Mouse (Mus musculus): ENCODE measurements at regions not wholly inside any gene's neighbourhood (a gene's known extent, or its start where the extent isn't known, plus 50 kb on each side); places are given as distances from the start of the nearest gene placed in this dataset.

DNA sequence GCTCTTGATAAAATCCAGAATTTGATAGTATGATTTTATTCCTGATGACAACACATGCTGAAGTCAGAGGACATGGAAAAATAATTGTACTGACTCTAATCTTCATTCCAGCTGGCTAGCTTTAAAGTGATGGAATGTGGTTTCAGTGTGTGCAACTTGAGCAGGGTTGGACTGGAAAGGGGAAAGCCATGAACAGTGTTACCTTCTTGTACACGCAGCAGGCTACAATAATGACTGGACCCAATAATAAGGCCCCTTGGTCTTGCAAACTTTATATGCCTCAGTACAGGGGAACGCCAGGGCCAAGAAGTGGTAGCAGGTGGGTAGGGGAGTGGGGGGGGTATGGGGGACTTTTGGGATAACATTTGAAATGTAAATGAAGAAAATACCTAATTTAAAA lies 90.8 kb upstream of the B430305J03Rik start:
- Histone ChIP-seq H3K9ac (replicated peaks) (no peak overlapping the region), H3K27me3 (no peaks in the 10 kb centered on the region), H3K4me2 (replicated peaks) (no peak overlapping the region), H3K9me3 (no peaks in the 10 kb centered on the region), H3K36me3 (no peaks in the 10 kb centered on the region), H3K27ac (replicated peaks) (no peak overlapping the region), H3K4me1 (no peaks in the 10 kb centered on the region), H3K4me3 (no peak overlapping the region)
- no peak for ATAC-seq (replicated peaks)
- 84% methylated on average over 2 of the region's 2 CpGs for WGBS

DNA sequence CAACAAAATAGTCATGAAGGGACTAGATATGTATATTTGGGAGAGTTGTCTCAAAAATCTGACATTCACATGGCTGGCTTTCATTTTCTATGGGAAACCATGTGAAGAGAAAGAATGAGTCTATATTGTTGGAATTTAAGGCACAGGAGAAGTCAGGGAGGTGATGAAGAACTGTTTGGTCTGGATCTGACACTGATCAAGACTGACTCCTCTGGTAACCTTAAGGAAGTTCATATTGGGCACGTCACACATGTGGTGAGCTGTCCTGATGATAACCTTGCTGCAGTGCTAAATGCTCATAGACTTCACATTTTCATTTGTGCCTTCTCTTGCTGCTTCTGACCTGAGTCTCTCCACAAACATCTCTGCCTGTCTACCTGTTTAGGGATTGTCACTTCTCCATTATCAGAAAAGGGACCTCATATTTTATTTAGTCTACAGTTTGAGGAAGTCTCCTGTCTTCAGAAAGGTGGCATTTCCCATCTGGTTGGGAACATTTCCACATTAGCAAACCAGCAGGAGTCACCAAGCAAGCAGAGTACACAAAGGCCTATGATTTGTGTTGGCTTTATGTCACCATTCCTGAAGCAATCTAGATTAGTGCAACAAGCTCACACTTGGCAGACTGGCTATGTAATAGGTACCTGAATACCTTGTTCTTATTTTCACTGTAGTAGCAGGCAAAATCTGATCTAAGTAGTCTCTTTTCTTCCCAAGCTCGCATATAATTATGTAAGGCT lies 76.4 kb upstream of the B430305J03Rik start:
- 87% methylated on average over 2 of the region's 2 CpGs for WGBS
- H3K9me3 ChIP-seq = no peaks in the 10 kb centered on the region

DNA sequence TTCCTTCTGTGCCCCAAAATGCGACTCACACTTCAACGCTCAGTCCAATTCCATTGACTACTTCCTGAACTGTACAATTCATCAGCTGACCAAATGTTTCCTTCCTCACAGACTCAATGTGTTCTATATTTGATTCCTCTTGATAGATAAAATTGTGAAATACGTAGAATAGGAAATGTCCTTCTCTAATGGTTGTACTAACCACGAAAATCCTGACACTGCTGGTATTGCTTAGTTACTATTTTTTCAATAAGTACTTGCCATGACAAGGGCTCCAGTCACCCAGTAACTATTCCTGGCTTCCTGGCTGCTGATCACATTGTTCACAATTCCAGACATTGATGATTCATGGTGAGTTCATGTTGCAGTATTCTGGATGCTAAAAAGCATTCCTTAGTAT lies 75.7 kb upstream of the B430305J03Rik start:
- H3K9me3 ChIP-seq = no peaks in the 10 kb centered on the region
- H3K9ac ChIP-seq (replicated peaks) = no peak overlapping the region
- no peaks in the 10 kb centered on the region for H3K27me3 ChIP-seq
- no peaks in the 10 kb centered on the region for H3K36me3 ChIP-seq
- no peak overlapping the region for H3K27ac ChIP-seq (replicated peaks)
- ATAC-seq (replicated peaks) = no peak
- H3K4me3 ChIP-seq = no peak overlapping the region
- WGBS = 94% methylated on average over 4 of the region's 4 CpGs
- no peak overlapping the region for H3K4me2 ChIP-seq (replicated peaks)
- H3K4me1 ChIP-seq = no peaks in the 10 kb centered on the region

More for the DNA sequence above, 76.4 kb upstream of the B430305J03Rik start:
- ATAC-seq (replicated peaks) = no peak
- Histone ChIP-seq H3K4me2 (replicated peaks) (no peak overlapping the region), H3K4me3 (no peak overlapping the region), H3K27me3 (no peaks in the 10 kb centered on the region), H3K27ac (replicated peaks) (no peak overlapping the region), H3K4me1 (no peaks in the 10 kb centered on the region), H3K36me3 (no peaks in the 10 kb centered on the region), H3K9ac (replicated peaks) (no peak overlapping the region)

DNA sequence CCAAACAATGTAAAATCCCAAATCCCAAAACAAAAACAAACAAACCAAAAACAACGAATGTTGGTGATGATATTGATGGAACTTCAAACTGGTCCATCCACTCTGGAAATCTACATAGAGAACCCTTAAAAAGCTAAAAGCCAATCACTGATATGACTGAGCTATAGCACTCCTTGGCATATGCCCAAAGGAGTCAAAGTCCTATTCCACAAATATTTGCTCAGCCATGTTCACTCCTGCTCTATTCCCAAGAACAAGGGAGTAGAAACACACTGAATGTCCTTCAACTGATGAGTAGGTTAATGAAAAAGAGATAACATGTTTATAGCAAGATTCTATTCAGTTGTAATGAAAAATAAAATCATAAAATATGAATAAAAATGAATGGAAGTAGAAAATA lies 63.0 kb upstream of the B430305J03Rik start:
- ATAC-seq (replicated peaks) = no peak
- H3K9ac ChIP-seq (replicated peaks) = no peak overlapping the region
- 87% methylated on average over 1 of the region's 1 CpGs for WGBS

DNA sequence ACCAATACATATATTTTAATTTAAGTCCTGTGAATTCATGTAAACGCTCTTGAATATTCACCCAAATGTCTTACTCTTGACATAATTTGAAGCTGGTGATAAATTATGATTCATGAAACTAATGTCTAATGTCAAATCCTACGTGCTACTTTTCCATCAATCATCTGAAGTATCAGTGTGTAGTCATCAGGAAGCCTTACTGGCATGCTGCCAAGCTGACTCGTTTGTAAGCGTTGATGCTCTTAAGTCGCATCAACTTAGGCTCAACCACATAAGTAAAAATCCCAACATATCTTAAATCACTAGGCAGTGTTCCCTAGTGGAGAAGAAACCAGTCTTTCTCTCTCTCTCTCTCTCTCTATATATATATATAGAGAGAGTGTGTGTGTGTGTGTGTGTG lies 58.2 kb upstream of the B430305J03Rik start:
- Histone ChIP-seq H3K9me3 (no peaks in the 10 kb centered on the region), H3K4me3 (no peak overlapping the region)
- no peak; the same call in 1 of the 2 replicates for ATAC-seq (replicated peaks)

More for the DNA sequence above, 63.0 kb upstream of the B430305J03Rik start:
- Histone ChIP-seq H3K36me3 (no peaks in the 10 kb centered on the region), H3K27ac (replicated peaks) (no peak overlapping the region), H3K4me2 (replicated peaks) (no peak overlapping the region), H3K9me3 (no peaks in the 10 kb centered on the region), H3K4me1 (no peaks in the 10 kb centered on the region), H3K27me3 (no peaks in the 10 kb centered on the region), H3K4me3 (no peak overlapping the region)

DNA sequence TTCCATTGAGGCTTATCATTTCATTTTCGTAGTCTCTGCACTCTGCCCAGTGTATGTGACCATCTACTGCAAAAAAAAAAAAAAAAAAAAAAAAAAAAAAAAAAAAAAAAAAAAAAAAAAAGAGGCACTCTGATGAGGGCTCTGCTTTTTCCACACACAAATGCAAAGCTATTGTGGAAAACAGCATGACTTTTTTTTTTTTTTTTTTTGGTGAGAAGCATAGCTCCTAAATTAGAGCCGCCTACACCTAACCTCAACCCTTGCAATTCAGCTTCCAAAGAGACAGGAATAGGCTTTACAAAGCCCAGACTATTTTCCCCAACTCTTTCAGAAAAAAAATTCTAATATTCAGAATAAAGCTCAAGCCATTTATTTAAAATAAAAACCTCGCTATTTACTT lies 54.0 kb upstream of the B430305J03Rik start:
- H3K27me3 ChIP-seq = no peaks in the 10 kb centered on the region
- no peak overlapping the region for H3K4me3 ChIP-seq
- no peaks in the 10 kb centered on the region for H3K9me3 ChIP-seq
- no peaks in the 10 kb centered on the region for H3K4me1 ChIP-seq
- 60% methylated on average over 3 of the region's 3 CpGs for WGBS
- no peaks in the 10 kb centered on the region for H3K36me3 ChIP-seq
- no peak for ATAC-seq (replicated peaks)
- no peak overlapping the region for H3K9ac ChIP-seq (replicated peaks)
- H3K27ac ChIP-seq (replicated peaks) = no peak overlapping the region
- H3K4me2 ChIP-seq (replicated peaks) = no peak overlapping the region

More for the DNA sequence above, 58.2 kb upstream of the B430305J03Rik start:
- no peaks in the 10 kb centered on the region for H3K4me1 ChIP-seq
- no peak overlapping the region for H3K27ac ChIP-seq (replicated peaks)
- H3K27me3 ChIP-seq = no peaks in the 10 kb centered on the region
- 54% methylated on average over 5 of the region's 5 CpGs for WGBS
- H3K9ac ChIP-seq (replicated peaks) = no peak overlapping the region
- no peak overlapping the region for H3K4me2 ChIP-seq (replicated peaks)
- H3K36me3 ChIP-seq = no peaks in the 10 kb centered on the region

DNA sequence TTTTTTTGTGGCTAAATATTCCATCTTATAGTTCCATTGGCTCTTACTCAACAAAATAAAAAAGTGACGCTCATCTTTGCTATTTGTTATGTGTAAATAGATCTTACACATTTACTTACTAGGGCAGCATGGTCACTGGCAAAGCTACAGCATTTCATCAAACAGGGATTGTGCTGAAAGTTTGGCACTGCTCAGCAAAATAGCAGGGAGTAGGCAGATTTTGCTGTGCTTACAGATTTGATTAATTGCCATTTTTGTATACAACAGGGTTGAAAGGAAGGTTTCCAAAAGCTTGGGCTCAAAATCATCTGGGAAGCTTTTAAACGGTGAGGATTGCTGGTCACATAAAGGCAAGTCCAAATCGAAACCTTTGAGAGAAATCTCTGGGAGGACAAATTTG lies 52.3 kb upstream of the B430305J03Rik start:
- Histone ChIP-seq H3K4me3 (no peak overlapping the region), H3K9me3 (no peaks in the 10 kb centered on the region), H3K4me1 (no peaks in the 10 kb centered on the region), H3K27me3 (no peaks in the 10 kb centered on the region), H3K27ac (replicated peaks) (no peak overlapping the region), H3K4me2 (replicated peaks) (no peak overlapping the region), H3K9ac (replicated peaks) (no peak overlapping the region), H3K36me3 (no peaks in the 10 kb centered on the region)
- 61% methylated on average over 3 of the region's 3 CpGs for WGBS
- ATAC-seq (replicated peaks) = no peak
